Mouse (Mus musculus) limb, embryonic 13.5 days (tissue): ENCODE results near the gene Snx30. TPM values are rescaled to one million over a fixed set of nuclear protein-coding genes. Genes with fewer than 3 reads are reported as not detected.
A peak's percentile ranks its signal among the peaks of the same experiment; 100 is the strongest.

ENCODE experiments used
- ATAC-seq: fragments of 200-750 bp; cut with Nextera tagmentation; 2 replicates; pipeline ENCODE4 v1.8.0; 2017; ENCODE audit warnings: low read depth, moderate number of reproducible peaks, moderate TSS enrichment; ENCODE audit not compliant: low FRiP score
- H3K27ac ChIP-seq: fragments of 300-500 bp; sonication (generic); 2 replicates; pipeline ENCODE4 v1.5.1; 2015; ENCODE audit warnings: inconsistent platforms, mild to moderate bottlenecking, moderate library complexity
- H3K27me3 ChIP-seq: fragments of 300-500 bp; sonication (generic); 2 replicates; pipeline ENCODE4 v1.6.1; 2015; ENCODE audit warnings: mild to moderate bottlenecking, inconsistent platforms
- H3K36me3 ChIP-seq: fragments of 300-500 bp; sonication (generic); 2 replicates; pipeline ENCODE4 v1.6.1; 2015; ENCODE audit warnings: inconsistent platforms, mild to moderate bottlenecking, moderate library complexity
- H3K4me1 ChIP-seq: fragments of 300-500 bp; sonication (generic); 2 replicates; pipeline ENCODE4 v1.6.1; 2015; ENCODE audit warnings: inconsistent platforms
- H3K4me2 ChIP-seq: fragments of 300-500 bp; sonication (generic); replicated peaks from 2 replicates; pipeline ENCODE4 v1.6.1; 2015; ENCODE audit warnings: inconsistent platforms, mild to moderate bottlenecking, moderate library complexity
- H3K4me3 ChIP-seq: fragments of 300-500 bp; sonication (generic); 2 replicates; pipeline ENCODE4 v1.5.1; 2015; ENCODE audit warnings: moderate library complexity, mild to moderate bottlenecking, inconsistent platforms
- H3K9ac ChIP-seq: fragments of 300-500 bp; sonication (generic); 2 replicates; pipeline ENCODE4 v1.6.1; 2015; ENCODE audit warnings: mild to moderate bottlenecking, inconsistent platforms
- H3K9me3 ChIP-seq: fragments of 300-500 bp; sonication (generic); 2 replicates; pipeline ENCODE4 v1.6.1; 2016; ENCODE audit warnings: inconsistent platforms
- WGBS: fragments of 180-500 bp; shearing (Covaris S2); methylation state at CpG from one replicate; pipeline ENCODE4 v1.1.7; 2015; 5-methylcytosine and 5-hydroxymethylcytosine counted together
- polyA plus RNA-seq: library from polyadenylated mRNA; unstranded; fragments of >200 nt; fragmentation: Nextera tagmentation; extraction: Ambion mirVana; gene quantifications from 2 replicates; pipeline ENCODE4 v1.2.1, GENCODE M21; 2015

Gene Snx30
- polyA plus RNA-seq, 1 experiment from 2014 or later: 11.2 TPM

GRCm38 (mm10) chr4:59932505-59933281 lies 127.1 kb downstream of the Snx30 start:
- ATAC-seq: peak; percentile 58; the same call in 1 of the 2 replicates
- Histone ChIP-seq H3K27me3 (peaks cover 3% of the 10 kb centered on the region; the same call in 1 of the 2 replicates), H3K9ac (no peak overlapping the region), H3K27ac (no peak overlapping the region), H3K36me3 (no peaks in the 10 kb centered on the region), H3K4me3 (no peak overlapping the region), H3K4me2 (no peak overlapping the region), H3K9me3 (no peaks in the 10 kb centered on the region), H3K4me1 (peaks cover 9% of the 10 kb centered on the region)
- 50% methylated on average over 6 of the region's 6 CpGs for WGBS

GRCm38 (mm10) chr4:59937543-59937942 lies 131.9 kb downstream of the Snx30 start:
- WGBS: 26% methylated on average over 2 of the region's 2 CpGs
- 0 out of 2 replicates have a peak, but pooled peaks cover 3% of the 10 kb centered on the region for H3K27me3 ChIP-seq
- H3K27ac ChIP-seq: no peak overlapping the region
- no peaks in the 10 kb centered on the region for H3K36me3 ChIP-seq
- H3K4me1 ChIP-seq: peaks cover 12% of the 10 kb centered on the region
- H3K9me3 ChIP-seq: no peaks in the 10 kb centered on the region
- no peak overlapping the region for H3K4me2 ChIP-seq
- no peak overlapping the region for H3K9ac ChIP-seq
- H3K4me3 ChIP-seq: no peak overlapping the region
- peak; percentile 78 for ATAC-seq

Other genes with a start within 250 kb of the Snx30 start
- 25.2 and 25.8 TPM in 2 replicates for gene Hsdl2, start 224.3 kb upstream of the Snx30 start, polyA plus RNA-seq
- gene E130308A19Rik, start 179.6 kb upstream of the Snx30 start, polyA plus RNA-seq: 25.1 and 25.9 TPM in 2 replicates
- gene Inip, start 4.3 kb upstream of the Snx30 start, polyA plus RNA-seq: 60.7 and 61.0 TPM in 2 replicates
- gene Slc46a2, start 109.2 kb downstream of the Snx30 start, polyA plus RNA-seq: 0.06 TPM in 1 of 2 replicates, not detected in the other
- gene Mup4, start 154.9 kb downstream of the Snx30 start, polyA plus RNA-seq: not detected in 2 replicates
- gene Mup6, start 158.5 kb downstream of the Snx30 start, polyA plus RNA-seq: not detected in 2 replicates